ENCODE assay signal across 8 mouse cellular contexts in the genomic region with DNA sequence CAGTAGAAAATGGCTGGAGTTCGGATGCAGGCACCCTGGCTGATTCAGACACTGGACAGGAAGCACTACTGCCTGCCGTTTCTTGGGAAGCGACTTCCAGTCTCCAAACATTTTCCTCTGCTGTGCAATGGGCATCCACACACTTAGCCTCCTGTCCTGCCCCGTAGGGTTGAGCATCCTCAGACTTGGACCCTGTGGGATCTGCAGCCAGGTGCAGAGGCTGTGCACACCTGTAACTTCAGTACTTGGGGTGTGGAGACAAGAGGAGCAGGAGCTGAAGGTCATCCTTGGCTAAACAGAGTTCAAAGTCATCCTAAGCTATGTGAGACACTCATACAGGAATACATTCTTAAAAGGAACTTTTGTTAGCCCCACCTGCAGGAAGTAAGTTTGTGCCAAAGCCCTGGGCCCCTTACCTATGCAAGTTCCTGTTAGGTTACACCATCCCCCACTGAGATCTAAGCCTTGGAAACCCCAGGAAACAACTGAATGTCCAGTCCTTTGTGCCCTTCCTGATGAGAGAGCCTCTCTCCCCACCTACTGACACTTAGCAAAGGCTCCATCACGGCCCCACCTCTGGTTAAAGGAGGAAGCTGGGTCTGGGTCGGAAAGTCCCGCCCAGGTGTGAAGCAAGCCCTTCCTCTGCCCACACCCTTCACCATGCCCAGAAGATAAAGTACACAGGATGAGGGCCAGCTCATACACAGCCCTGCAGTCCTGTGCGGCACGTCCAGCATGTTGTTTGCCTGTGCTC. TPM values are rescaled to one million over a fixed set of nuclear protein-coding genes. Genes with fewer than 3 reads are reported as not detected.
DNase-seq lines count a peak whose midpoint lies in the region; ATAC-seq and TF ChIP-seq lines count a peak whose summit lies in the region.

No protein-coding gene starts in this region.

- H3K4me2 ChIP-seq in kidney, embryonic 14.5 days (replicated peaks; ENCODE audit: low read depth, low read length), result no peak overlapping the region
- no peak overlapping the region for H3K4me2 ChIP-seq in liver, embryonic 12.5 days
- H3K4me2 ChIP-seq in hindbrain, embryonic 13.5 days, result no peak overlapping the region

- H3K4me1 ChIP-seq in kidney, embryonic 14.5 days (ENCODE audit: control insufficient read depth, insufficient read depth, low read length), result no peaks in the 10 kb centered on the region
- peaks cover 0 to 8% of the 10 kb centered on the region in 2 experiments; a peak in 1 of 4 replicates for H3K4me1 ChIP-seq in ES-E14 (ENCODE audit: control insufficient read depth in 2 of 2, insufficient read depth in 2 of 2, low read length in 2 of 2, poor library complexity in 1 of 2)
- no peaks in the 10 kb centered on the region for H3K4me1 ChIP-seq in liver, embryonic 12.5 days
- 0 out of 2 replicates have a peak, but pooled peaks cover 5% of the 10 kb centered on the region for H3K4me1 ChIP-seq in hindbrain, embryonic 13.5 days (replicated peaks)

- H3K9ac ChIP-seq in kidney, embryonic 14.5 days (ENCODE audit: low read depth, low read length), result no peak overlapping the region
- peak overlapping the region; percentile 41; the same call in 1 of the 2 replicates for H3K9ac ChIP-seq in ES-E14 (ENCODE audit: insufficient read depth, low read depth, low read length, poor library complexity, severe bottlenecking)
- no peak overlapping the region for H3K9ac ChIP-seq in liver, embryonic 12.5 days
- no peak overlapping the region for H3K9ac ChIP-seq in hindbrain, embryonic 13.5 days

- WGBS in kidney, embryonic 14.5 days, result 56% methylated on average over 9 of the region's 9 CpGs
- 36% methylated on average over 9 of the region's 9 CpGs for WGBS in liver, embryonic 12.5 days (ENCODE audit: insufficient replicate concordance)
- WGBS in hindbrain, embryonic 13.5 days, result 64% methylated on average over 9 of the region's 9 CpGs

- no peaks in the 10 kb centered on the region for H3K9me3 ChIP-seq in kidney, embryonic 14.5 days (ENCODE audit: control insufficient read depth, low read length)
- no peaks in the 10 kb centered on the region for H3K9me3 ChIP-seq in ES-E14 (ENCODE audit: control insufficient read depth, insufficient read depth, low read depth, low read length)
- no peaks in the 10 kb centered on the region for H3K9me3 ChIP-seq in liver, embryonic 12.5 days (replicated peaks)
- no peaks in the 10 kb centered on the region for H3K9me3 ChIP-seq in hindbrain, embryonic 13.5 days

- in situ Hi-C loops in ES-E14 (cut with MboI; ENCODE audit: low sequenced_read_pairs in 2 of 2, unreplicated experiment in 2 of 2), result no loop called here

- ATAC-seq in kidney, embryonic 14.5 days (ENCODE audit: low FRiP score, low TSS enrichment), result 0 out of 2 replicates have a peak, but pooled peaks have one; percentile 24
- ATAC-seq in liver, embryonic 12.5 days, result peak; percentile 40; the same call in 1 of the 2 replicates
- no peak for ATAC-seq in hindbrain, embryonic 13.5 days (ENCODE audit: low FRiP score)

- H3K4me3 ChIP-seq in kidney, embryonic 14.5 days (ENCODE audit: low read length), result no peak overlapping the region
- H3K4me3 ChIP-seq in ES-E14 (ENCODE audit: insufficient read depth in 1 of 2, low read depth in 1 of 2, low read length in 2 of 2, poor library complexity in 1 of 2, severe bottlenecking in 1 of 2), result peak overlapping the region; percentile 29 to 36; a peak in 3 of 4 replicates
- no peak overlapping the region for H3K4me3 ChIP-seq in liver, embryonic 12.5 days
- H3K4me3 ChIP-seq in hindbrain, embryonic 13.5 days, result no peak overlapping the region

- H3K27me3 ChIP-seq in kidney, embryonic 14.5 days (ENCODE audit: control insufficient read depth, insufficient read depth, low read length), result no peaks in the 10 kb centered on the region
- no peaks in the 10 kb centered on the region for H3K27me3 ChIP-seq in liver, embryonic 12.5 days (replicated peaks)
- H3K27me3 ChIP-seq in hindbrain, embryonic 13.5 days, result no peaks in the 10 kb centered on the region

- H3K27ac ChIP-seq in kidney, embryonic 14.5 days (ENCODE audit: low read depth, low read length), result no peak overlapping the region
- no peak overlapping the region for H3K27ac ChIP-seq in ES-E14 (ENCODE audit: insufficient read depth, low read depth, low read length, poor library complexity, severe bottlenecking)
- no peak overlapping the region; the same call in 1 of the 2 replicates for H3K27ac ChIP-seq in liver, embryonic 12.5 days
- no peak overlapping the region for H3K27ac ChIP-seq in hindbrain, embryonic 13.5 days

- DNase-seq in kidney, adult 18-20 months, result no peak
- DNase-seq in ES-E14 (ENCODE audit: low read depth, low spot score), result peak; percentile 40
- peak; percentile 52 for DNase-seq in naive thymus-derived CD4-positive, alpha-beta T cell, adult 2 months (ENCODE audit: low read depth)
- DNase-seq in embryo, embryonic 10 days (ENCODE audit: low spot score), result no peak
- DNase-seq in cerebellum, adult 11 months, result no peak

- H3K36me3 ChIP-seq in kidney, embryonic 14.5 days (ENCODE audit: control insufficient read depth, insufficient read depth, low read length), result no peaks in the 10 kb centered on the region
- no peaks in the 10 kb centered on the region for H3K36me3 ChIP-seq in ES-E14 (ENCODE audit: control insufficient read depth, insufficient read depth, low read length, poor library complexity, severe bottlenecking)
- H3K36me3 ChIP-seq in liver, embryonic 12.5 days, result no peaks in the 10 kb centered on the region
- no peaks in the 10 kb centered on the region for H3K36me3 ChIP-seq in hindbrain, embryonic 13.5 days

TF ChIP-seq in ES-E14, 5 proteins besides CTCF, POLR2A, EP300 and RAD21:
- no peak for TF ChIP-seq ZC3H11A (IDR thresholded peaks at IDR 0.05; ENCODE audit: borderline replicate concordance, low read depth, low read length)
- TF ChIP-seq CHD2 (IDR thresholded peaks at IDR 0.05; ENCODE audit: low read depth, low read length), result no peak
- no peak for TF ChIP-seq ZNF384 (IDR thresholded peaks at IDR 0.05; ENCODE audit: low read depth, low read length)
- no peak for TF ChIP-seq HCFC1 (IDR thresholded peaks at IDR 0.05; ENCODE audit: borderline replicate concordance, insufficient read depth, low read length)
- TF ChIP-seq MAFK (IDR thresholded peaks at IDR 0.05; ENCODE audit: insufficient read depth, low read depth, low read length), result no peak

RNA-seq across cellular contexts. Expression of gene Pglyrp1, which starts 13.0 kb away (rescaled TPM):
- polyA plus RNA-seq in kidney, embryonic 14.5 days (2014; fragmentation: Nextera tagmentation; extraction: Ambion mirVana), result 0.77 and 1.1 TPM in 2 replicates
- 0.89 and 1.4 TPM in 2 replicates for total RNA-seq in ES-E14 (2012; rRNA removed)
- polyA plus RNA-seq in liver, embryonic 12.5 days (2016; fragmentation: Nextera tagmentation; extraction: Ambion mirVana), result 8.9 and 10.0 TPM in 2 replicates
- polyA plus RNA-seq in hindbrain, embryonic 13.5 days (2015; fragmentation: Nextera tagmentation; extraction: Ambion mirVana), result 13.7 TPM in 2 replicates

RNA-seq across cellular contexts. Expression of gene Ccdc61, which starts 26.0 kb away (rescaled TPM):
- polyA plus RNA-seq in kidney, embryonic 14.5 days (2014; fragmentation: Nextera tagmentation; extraction: Ambion mirVana), result 21.0 and 21.4 TPM in 2 replicates
- 11.8 and 19.4 TPM in 2 replicates for total RNA-seq in ES-E14 (2012; rRNA removed)
- 16.8 and 18.3 TPM in 2 replicates for polyA plus RNA-seq in liver, embryonic 12.5 days (2016; fragmentation: Nextera tagmentation; extraction: Ambion mirVana)
- 23.5 and 23.6 TPM in 2 replicates for polyA plus RNA-seq in hindbrain, embryonic 13.5 days (2015; fragmentation: Nextera tagmentation; extraction: Ambion mirVana)

RNA-seq across cellular contexts. Expression of gene Nova2, which starts 41.5 kb away (rescaled TPM):
- polyA plus RNA-seq in kidney, embryonic 14.5 days (2014; fragmentation: Nextera tagmentation; extraction: Ambion mirVana), result 0.96 and 1.1 TPM in 2 replicates
- 0.79 and 0.80 TPM in 2 replicates for total RNA-seq in ES-E14 (2012; rRNA removed)
- polyA plus RNA-seq in liver, embryonic 12.5 days (2016; fragmentation: Nextera tagmentation; extraction: Ambion mirVana), result 0.13 and 0.16 TPM in 2 replicates
- 14.9 and 15.8 TPM in 2 replicates for polyA plus RNA-seq in hindbrain, embryonic 13.5 days (2015; fragmentation: Nextera tagmentation; extraction: Ambion mirVana)

RNA-seq across cellular contexts. Expression of gene Mill2, which starts 44.4 kb away (rescaled TPM):
- 0.64 and 0.79 TPM in 2 replicates for polyA plus RNA-seq in kidney, embryonic 14.5 days (2014; fragmentation: Nextera tagmentation; extraction: Ambion mirVana)
- total RNA-seq in ES-E14 (2012; rRNA removed), result 0.04 and 0.21 TPM in 2 replicates
- polyA plus RNA-seq in liver, embryonic 12.5 days (2016; fragmentation: Nextera tagmentation; extraction: Ambion mirVana), result 0.07 and 0.10 TPM in 2 replicates
- 0.45 and 0.53 TPM in 2 replicates for polyA plus RNA-seq in hindbrain, embryonic 13.5 days (2015; fragmentation: Nextera tagmentation; extraction: Ambion mirVana)

Comparison
In these comparisons a context has a peak if more than half of its experiments do, and no peak if none do; other contexts are left out.
1. H3K4me3 ChIP-seq: peak in ES-E14 (2 of 2); none in kidney, embryonic 14.5 days (single experiment), liver, embryonic 12.5 days (single experiment) and hindbrain, embryonic 13.5 days (single experiment).
2. DNase-seq: peak in ES-E14 (single experiment) and naive thymus-derived CD4-positive, alpha-beta T cell, adult 2 months (single experiment); none in kidney, adult 18-20 months (single experiment), embryo, embryonic 10 days (single experiment) and cerebellum, adult 11 months (single experiment).